22 mouse cellular contexts compared by ENCODE assay signal in the genomic region with DNA sequence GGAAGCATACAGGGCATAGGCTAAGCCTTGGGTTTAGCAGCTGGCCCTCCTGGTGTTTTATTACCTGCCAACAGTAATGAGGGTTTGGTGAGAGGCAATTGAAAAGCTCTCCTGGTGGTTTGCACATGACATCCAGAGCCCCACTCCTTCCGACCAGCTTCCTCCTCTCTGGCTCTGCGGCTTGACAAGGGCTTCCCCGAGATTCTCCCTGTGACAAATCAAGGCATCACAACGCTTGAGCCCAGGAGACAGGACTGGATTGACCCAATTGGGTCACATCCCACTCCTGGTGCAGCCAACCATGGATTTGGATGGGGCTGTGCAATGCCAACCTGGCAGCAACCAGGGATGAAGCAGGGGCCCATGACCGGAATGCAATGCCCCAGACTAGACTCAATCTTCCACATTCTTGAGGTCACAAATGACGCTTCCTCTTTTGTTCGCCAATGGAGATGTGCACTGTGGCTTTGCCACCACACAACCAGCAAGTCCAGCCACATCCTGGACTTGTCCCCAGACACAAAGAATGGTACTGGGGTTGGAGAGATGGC. TPM values are rescaled to one million over a fixed set of nuclear protein-coding genes. Genes with fewer than 3 reads are reported as not detected.
DNase-seq lines count a peak whose midpoint lies in the region; ATAC-seq lines count a peak whose summit lies in the region.
"Had no signal": no experiment of that assay in that cellular context is flagged by ENCODE, and none has a peak within 500 bp of the region (broad histone marks: within the 10 kb centered on the region; RNA-seq: fewer than 3 reads in every experiment).

No protein-coding gene starts in this region.

- no peak for ATAC-seq in forebrain, embryonic 11.5 days (replicated peaks; ENCODE audit: low FRiP score)
- ATAC-seq in forebrain, embryonic 13.5 days, result no peak
- 0 out of 2 replicates have a peak, but pooled peaks have one; percentile 6 for ATAC-seq in erythroid progenitor cell, adult 5-6 weeks (replicated peaks; ENCODE audit: low FRiP score, poor library complexity, severe bottlenecking)
- peak; percentile 80 for ATAC-seq in megakaryocyte progenitor cell, adult 5-6 weeks (replicated peaks; ENCODE audit: poor library complexity)
- ATAC-seq: activated CD4-positive, CD25-positive, alpha-beta regulatory T cell, adult 4 months; forebrain, postnatal 0 days had no signal

- H3K4me2 ChIP-seq in forebrain, embryonic 11.5 days (ENCODE audit: low read depth, low read length, severe bottlenecking), result no peak overlapping the region
- H3K4me2 ChIP-seq in forebrain, embryonic 13.5 days, result no peak overlapping the region
- H3K4me2 ChIP-seq: heart, embryonic 13.5 days; liver, embryonic 15.5 days; neural tube, embryonic 12.5 days had no signal

- no peaks in the 10 kb centered on the region for H3K4me1 ChIP-seq in forebrain, embryonic 11.5 days (replicated peaks; ENCODE audit: control insufficient read depth, insufficient read depth, low read length)
- no peaks in the 10 kb centered on the region for H3K4me1 ChIP-seq in forebrain, embryonic 13.5 days
- H3K4me1 ChIP-seq: liver, embryonic 15.5 days; neural tube, embryonic 12.5 days had no signal

- no peak overlapping the region for H3K4me3 ChIP-seq in forebrain, embryonic 11.5 days (ENCODE audit: low read depth, low read length)
- H3K4me3 ChIP-seq in forebrain, embryonic 13.5 days, result no peak overlapping the region
- H3K4me3 ChIP-seq: embryonic facial prominence, embryonic 10.5 days; erythroblast, embryonic 14.5 days; gastrocnemius, adult 2 months; heart, embryonic 13.5 days; left cerebral cortex, adult 2 months; liver, embryonic 15.5 days; neural tube, embryonic 12.5 days had no signal

- WGBS in forebrain, embryonic 11.5 days, result 86% methylated on average over 7 of the region's 7 CpGs
- 78% methylated on average over 7 of the region's 7 CpGs for WGBS in forebrain, embryonic 13.5 days

- no peak overlapping the region for H3K27ac ChIP-seq in forebrain, embryonic 11.5 days (ENCODE audit: low read depth, low read length)
- H3K27ac ChIP-seq in forebrain, embryonic 13.5 days, result no peak overlapping the region
- H3K27ac ChIP-seq: embryonic facial prominence, embryonic 10.5 days; gastrocnemius, adult 2 months; heart, embryonic 13.5 days; left cerebral cortex, adult 2 months; liver, embryonic 15.5 days; neural tube, embryonic 12.5 days had no signal

- no peak overlapping the region for H3K9ac ChIP-seq in forebrain, embryonic 11.5 days (ENCODE audit: low read length)
- no peak overlapping the region for H3K9ac ChIP-seq in forebrain, embryonic 13.5 days
- H3K9ac ChIP-seq: forebrain, postnatal 0 days; heart, embryonic 13.5 days; liver, embryonic 15.5 days; neural tube, embryonic 12.5 days had no signal

- H3K27me3 ChIP-seq in forebrain, embryonic 11.5 days (ENCODE audit: control insufficient read depth, insufficient read depth, low read length), result no peaks in the 10 kb centered on the region; the same call in 1 of the 2 replicates
- H3K27me3 ChIP-seq in forebrain, embryonic 13.5 days, result no peaks in the 10 kb centered on the region
- H3K27me3 ChIP-seq: neural tube, embryonic 12.5 days had no signal

- no peaks in the 10 kb centered on the region for H3K9me3 ChIP-seq in forebrain, embryonic 11.5 days (ENCODE audit: control insufficient read depth, low read length)
- H3K9me3 ChIP-seq in forebrain, embryonic 13.5 days (replicated peaks), result no peaks in the 10 kb centered on the region
- H3K9me3 ChIP-seq: liver, embryonic 15.5 days; neural tube, embryonic 12.5 days had no signal

- H3K36me3 ChIP-seq in forebrain, embryonic 11.5 days (ENCODE audit: control insufficient read depth, insufficient read depth, low read length), result no peaks in the 10 kb centered on the region
- H3K36me3 ChIP-seq in forebrain, embryonic 13.5 days (ENCODE audit: poor library complexity, severe bottlenecking), result no peaks in the 10 kb centered on the region
- H3K36me3 ChIP-seq: embryonic facial prominence, embryonic 10.5 days; heart, embryonic 13.5 days; liver, embryonic 15.5 days; neural tube, embryonic 12.5 days had no signal

- DNase-seq in forebrain, embryonic 11.5 days (ENCODE audit: low spot score), result peak; percentile 17
- DNase-seq in cerebellum, adult 8-10 months, result peak; percentile 21
- DNase-seq in adrenal gland, postnatal 36 days, result no peak
- no peak for DNase-seq in right cerebral cortex, adult 18-20 months
- no peak for DNase-seq in heart, postnatal 4 days
- DNase-seq: forebrain, postnatal 0 days; gastrocnemius, adult 2 months; heart, adult 11 months; kidney, postnatal 14 days; lung, postnatal 10 days; thymus, adult 18-20 months had no signal

RNA-seq across cellular contexts. Expression of gene Alpl, which starts 11.2 kb away (rescaled TPM):
- polyA plus RNA-seq in forebrain, embryonic 11.5 days (2014; fragmentation: Nextera tagmentation; extraction: Ambion mirVana), result 16.1 and 18.1 TPM in 2 replicates
- 10.5 and 11.2 TPM in 2 replicates for polyA plus RNA-seq in forebrain, embryonic 13.5 days (2015; fragmentation: Nextera tagmentation; extraction: Ambion mirVana)
- not detected in 2 replicates for total RNA-seq in erythroid progenitor cell, adult 5-6 weeks (2015; ENCODE audit: low replicate concordance)
- total RNA-seq in erythroid progenitor cell, adult 5-6 weeks (2017; ENCODE audit: low replicate concordance), result not detected in 2 replicates
- total RNA-seq in megakaryocyte progenitor cell, adult 5-6 weeks (2015), result not detected in 2 replicates
- not detected in 2 replicates for total RNA-seq in megakaryocyte progenitor cell, adult 5-6 weeks (2017)
- total RNA-seq in adrenal gland, postnatal 36 days (2021), result 10 to 100 TPM in 1 of 2 experiments, 1 to 10 TPM in 1; 4.4 to 55.1 TPM
- 1 to 10 TPM; 8.9 to 9.0 TPM for total RNA-seq in heart, postnatal 4 days (2021)
- total RNA-seq: megakaryocyte-erythroid progenitor cell, adult 5-6 weeks had no signal

RNA-seq across cellular contexts. Expression of gene Ece1, which starts 54.7 kb away (rescaled TPM):
- 35.0 and 35.2 TPM in 2 replicates for polyA plus RNA-seq in forebrain, embryonic 11.5 days (2014; fragmentation: Nextera tagmentation; extraction: Ambion mirVana)
- polyA plus RNA-seq in forebrain, embryonic 13.5 days (2015; fragmentation: Nextera tagmentation; extraction: Ambion mirVana), result 10.8 and 12.9 TPM in 2 replicates
- total RNA-seq in erythroid progenitor cell, adult 5-6 weeks (2015; ENCODE audit: low replicate concordance), result 1.7 and 2.5 TPM in 2 replicates
- total RNA-seq in erythroid progenitor cell, adult 5-6 weeks (2017; ENCODE audit: low replicate concordance), result 0.51 and 0.83 TPM in 2 replicates
- total RNA-seq in megakaryocyte progenitor cell, adult 5-6 weeks (2015), result 6.2 and 7.3 TPM in 2 replicates
- 2.9 and 3.2 TPM in 2 replicates for total RNA-seq in megakaryocyte progenitor cell, adult 5-6 weeks (2017)
- 100 to 1,000 TPM; 256 to 280 TPM for total RNA-seq in adrenal gland, postnatal 36 days (2021)
- 100 to 1,000 TPM; 119 to 133 TPM for total RNA-seq in heart, postnatal 4 days (2021)

Comparison
In these comparisons a context has a peak if more than half of its experiments do, and no peak if none do; other contexts are left out.
1. ATAC-seq: peak in erythroid progenitor cell, adult 5-6 weeks (single experiment) and megakaryocyte progenitor cell, adult 5-6 weeks (single experiment); none in forebrain, embryonic 11.5 days (single experiment) and forebrain, embryonic 13.5 days (single experiment).
2. DNase-seq: peak in forebrain, embryonic 11.5 days (single experiment) and cerebellum, adult 8-10 months (single experiment); none in adrenal gland, postnatal 36 days (0 of 2), right cerebral cortex, adult 18-20 months (single experiment) and heart, postnatal 4 days (single experiment).
3. RNA of gene Alpl, which starts 11.2 kb away (total RNA-seq): 4.4 to 55.1 TPM in adrenal gland, postnatal 36 days and 8.9 to 9.0 TPM in heart, postnatal 4 days; not detected in erythroid progenitor cell, adult 5-6 weeks and not detected in megakaryocyte progenitor cell, adult 5-6 weeks; every median in the first group is over 4 times any median in the second.
4. RNA of gene Ece1, which starts 54.7 kb away (total RNA-seq): 256 to 280 TPM in adrenal gland, postnatal 36 days and 119 to 133 TPM in heart, postnatal 4 days; 2.9 to 7.3 TPM in megakaryocyte progenitor cell, adult 5-6 weeks and 0.51 to 2.5 TPM in erythroid progenitor cell, adult 5-6 weeks; every median in the first group is over 10 times any median in the second.